Mouse (Mus musculus): ENCODE results near the gene Hcn4.

Gene Hcn4
- long read RNA-seq, experiment 1, partial matches to known transcripts, result 0 of 1 reads
- long read RNA-seq, experiment 1, other reads (novel, unspliced or antisense), result 1 of 1 reads
- long read RNA-seq, experiment 2, result 0 reads

DNA sequence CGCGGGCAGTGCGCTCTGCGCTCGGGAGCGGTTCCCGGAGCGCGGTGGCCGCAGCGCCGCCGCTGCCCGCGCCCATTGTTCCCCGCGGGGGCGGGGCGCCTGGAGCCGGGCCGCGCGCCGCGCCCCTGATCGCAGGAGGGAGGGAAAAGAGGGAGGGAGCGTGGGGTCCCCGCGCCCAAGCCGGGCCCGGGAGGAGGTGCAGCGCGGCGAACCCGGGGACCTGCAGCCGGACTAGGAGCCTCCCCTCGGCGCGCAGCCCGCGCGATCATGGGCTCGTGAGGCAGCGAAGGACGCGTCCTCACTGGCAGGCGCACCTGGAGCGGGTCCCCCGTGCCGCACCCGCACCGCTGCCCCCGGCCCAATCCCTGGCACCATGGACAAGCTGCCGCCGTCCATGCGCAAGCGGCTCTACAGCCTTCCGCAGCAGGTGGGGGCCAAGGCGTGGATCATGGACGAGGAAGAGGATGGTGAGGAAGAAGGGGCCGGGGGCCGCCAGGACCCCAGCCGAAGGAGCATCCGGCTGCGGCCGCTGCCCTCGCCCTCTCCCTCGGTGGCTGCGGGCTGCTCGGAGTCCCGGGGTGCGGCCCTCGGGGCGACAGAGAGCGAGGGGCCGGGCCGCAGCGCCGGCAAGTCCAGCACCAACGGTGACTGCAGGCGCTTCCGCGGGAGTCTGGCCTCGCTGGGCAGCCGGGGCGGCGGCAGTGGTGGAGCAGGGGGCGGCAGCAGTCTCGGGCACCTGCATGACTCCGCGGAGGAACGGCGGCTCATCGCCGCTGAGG lies at the start of gene Hcn4:
Gene Hcn4 (plus strand): TSS at position 274 of the 779 bp plus-strand sequence.
- intact Hi-C loops (cut with DNase I), result no loop called here

DNA sequence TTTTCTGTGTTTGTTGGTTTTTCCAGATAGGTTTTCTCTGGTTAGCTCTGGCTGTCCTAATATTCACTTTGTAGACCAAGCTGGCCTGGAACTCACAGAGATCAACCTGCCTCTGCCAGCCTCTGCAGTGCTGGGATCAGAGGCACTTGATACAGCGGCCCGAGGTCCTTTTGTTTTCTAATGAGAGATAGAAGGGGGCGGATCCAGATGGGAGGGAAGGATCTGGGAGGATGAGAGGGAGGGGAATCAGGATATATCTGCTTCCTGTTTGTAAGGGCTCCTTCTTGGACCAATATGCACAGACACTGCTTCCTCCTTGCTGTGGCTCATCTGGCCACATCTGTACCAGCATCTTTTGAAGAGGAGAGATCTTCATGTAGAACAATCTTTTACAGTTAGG lies 48.5 kb upstream of the Hcn4 start:
- intact Hi-C loops (cut with DNase I), result no loop called here

DNA sequence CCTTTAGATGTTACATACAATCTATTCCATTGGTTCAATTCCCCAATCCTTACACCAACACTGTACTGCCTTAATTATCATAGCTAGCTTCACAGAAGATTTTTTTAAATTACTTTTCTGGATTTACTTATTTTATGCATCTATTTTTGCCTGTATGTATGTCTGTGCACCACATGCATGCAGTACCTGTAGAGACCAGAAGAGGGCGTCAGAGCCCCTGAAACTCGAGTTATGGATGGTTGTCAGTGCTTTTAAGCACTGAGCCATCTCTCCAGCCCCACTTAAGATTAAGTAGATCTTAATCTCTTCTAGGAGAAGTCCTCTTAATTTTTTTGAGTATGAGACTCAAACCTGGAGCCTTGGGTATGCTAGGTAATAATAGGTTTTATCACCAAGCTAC lies 47.8 kb upstream of the Hcn4 start:
- intact Hi-C loops (cut with DNase I), result no loop called here

DNA sequence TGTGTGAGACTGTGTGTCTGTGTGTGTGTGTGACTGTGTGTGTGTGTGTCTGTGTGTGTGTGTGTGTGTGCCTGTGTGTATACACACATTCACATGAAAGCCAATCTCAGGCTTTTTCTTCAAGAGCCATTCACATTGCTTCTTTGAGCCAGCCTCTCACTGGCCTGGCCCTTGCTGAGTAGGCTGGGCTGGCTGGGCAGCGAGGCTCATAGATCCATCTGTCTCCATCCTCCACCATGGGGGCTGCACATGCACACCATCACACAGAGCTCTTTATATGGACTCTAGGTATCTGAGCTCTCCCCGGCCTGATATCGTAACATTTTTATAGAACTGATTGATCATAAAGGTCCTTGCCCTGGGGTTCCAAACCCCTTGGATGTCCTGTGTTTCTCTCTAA lies 33.7 kb upstream of the Hcn4 start:
- intact Hi-C loops (cut with DNase I), result no loop called here

DNA sequence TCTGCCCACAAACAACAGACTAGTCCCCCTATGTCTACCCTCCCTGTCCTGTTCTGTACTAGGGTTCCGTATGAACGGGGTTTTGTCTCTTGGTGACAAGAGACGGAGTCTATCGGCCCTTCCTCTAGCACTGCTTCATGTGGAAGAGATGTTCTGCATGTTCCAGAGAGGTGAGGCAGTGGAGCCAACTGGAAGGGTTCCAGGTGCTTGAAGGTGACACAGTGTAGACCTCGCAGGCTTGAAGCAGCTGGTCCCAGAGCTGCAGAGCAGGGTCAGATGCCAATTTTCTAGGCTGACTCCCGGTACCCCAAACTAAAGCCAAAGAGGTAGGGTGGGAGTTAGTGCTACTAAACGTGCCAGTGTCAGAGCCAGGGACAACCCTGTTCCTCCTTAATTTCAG lies 25.1 kb upstream of the Hcn4 start:
- intact Hi-C loops (cut with DNase I), result no loop called here

DNA sequence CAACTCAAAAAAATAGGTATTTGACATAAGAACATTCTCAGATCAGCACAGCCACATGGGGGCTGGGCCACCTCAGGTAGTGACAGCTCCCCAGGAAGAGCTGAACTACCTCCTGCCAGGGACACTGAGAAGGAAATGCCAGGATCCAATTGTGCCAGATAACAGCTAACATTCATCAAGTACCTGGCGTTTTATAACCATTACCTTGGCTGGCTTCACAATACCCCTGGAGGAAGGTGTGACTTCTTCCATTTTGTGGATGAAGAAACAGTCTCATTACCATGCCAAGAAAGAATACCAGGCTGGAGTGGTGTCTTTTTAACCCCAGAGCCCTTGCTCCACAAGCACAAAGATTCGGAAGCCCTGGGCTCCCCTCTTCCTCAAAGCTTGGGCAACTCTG lies 21.8 kb upstream of the Hcn4 start:
- intact Hi-C loops (cut with DNase I), result no loop called here

DNA sequence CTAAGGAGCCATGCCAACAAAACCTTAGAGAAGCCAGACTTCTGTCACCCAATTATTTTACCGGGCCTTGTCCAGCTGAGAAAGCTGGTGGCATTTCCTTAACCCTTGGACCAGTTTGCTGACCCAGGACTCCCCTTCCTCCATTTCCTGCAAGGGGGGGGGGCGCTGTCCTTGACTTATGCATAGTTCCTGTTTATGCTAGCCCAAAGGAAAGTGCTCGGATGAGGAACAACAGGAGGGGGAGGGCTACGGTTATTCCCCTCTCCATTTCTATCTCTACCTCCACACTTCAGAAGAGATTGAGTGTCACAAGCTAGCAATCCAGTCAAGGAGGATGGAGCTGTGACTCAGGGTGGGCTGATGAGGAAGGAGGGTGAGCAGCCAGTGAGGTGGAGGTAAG lies 20.9 kb upstream of the Hcn4 start:
- intact Hi-C loops (cut with DNase I), result no loop called here

DNA sequence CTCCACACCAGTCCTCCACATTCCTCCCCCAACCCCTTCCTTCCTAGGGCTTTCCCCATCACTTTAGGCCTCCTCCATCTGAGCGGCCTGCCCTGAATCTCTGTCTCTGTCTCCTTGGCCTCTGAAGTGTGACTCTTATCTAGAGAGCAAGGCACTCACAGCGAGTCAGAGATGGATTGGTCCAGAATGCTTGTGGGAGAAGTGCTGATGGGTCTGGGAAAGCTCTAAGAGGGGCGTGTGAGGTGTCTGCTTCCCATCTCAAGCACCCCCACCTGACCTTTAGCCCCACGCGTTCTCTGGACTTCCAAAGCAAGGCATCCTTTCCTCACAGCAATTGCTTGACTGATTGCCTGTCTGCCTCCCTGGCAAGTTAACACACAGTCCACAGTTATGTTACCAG lies 20.4 kb upstream of the Hcn4 start:
- intact Hi-C loops (cut with DNase I), result no loop called here

DNA sequence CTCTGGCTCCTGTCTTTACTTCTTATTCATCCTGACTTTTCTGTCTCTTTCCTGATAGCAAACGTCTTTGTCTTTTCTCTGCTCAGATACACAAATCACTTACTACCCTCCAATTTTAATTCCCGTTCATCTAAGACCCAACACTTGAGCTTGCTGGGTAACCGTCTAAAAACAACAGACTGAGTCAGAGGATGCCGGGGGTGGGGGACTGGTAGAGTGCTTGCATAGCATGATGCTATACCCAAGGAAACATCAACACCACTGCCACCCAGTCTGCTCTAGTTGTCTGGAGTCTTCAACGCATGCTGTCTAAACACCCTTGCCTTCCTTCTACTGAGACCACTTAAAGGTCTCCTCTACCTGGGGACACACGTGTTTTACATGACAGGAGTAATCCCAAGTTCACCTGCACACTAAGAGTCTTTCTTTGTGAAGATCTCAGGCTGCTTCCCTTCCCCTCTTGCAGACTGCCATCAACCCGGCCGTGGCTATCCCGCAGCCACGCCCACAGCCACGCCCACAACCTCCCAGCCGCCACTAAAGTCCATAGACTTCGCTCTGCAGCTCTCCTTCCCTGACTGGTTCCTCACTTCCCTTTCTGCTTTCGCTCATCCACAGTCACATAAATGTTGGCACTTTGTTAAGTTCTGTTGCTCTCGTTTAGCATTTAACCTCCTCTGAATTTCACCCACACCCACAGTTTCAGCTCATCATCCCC lies 17.5 kb upstream of the Hcn4 start:
- intact Hi-C loops (cut with DNase I), result no loop called here

DNA sequence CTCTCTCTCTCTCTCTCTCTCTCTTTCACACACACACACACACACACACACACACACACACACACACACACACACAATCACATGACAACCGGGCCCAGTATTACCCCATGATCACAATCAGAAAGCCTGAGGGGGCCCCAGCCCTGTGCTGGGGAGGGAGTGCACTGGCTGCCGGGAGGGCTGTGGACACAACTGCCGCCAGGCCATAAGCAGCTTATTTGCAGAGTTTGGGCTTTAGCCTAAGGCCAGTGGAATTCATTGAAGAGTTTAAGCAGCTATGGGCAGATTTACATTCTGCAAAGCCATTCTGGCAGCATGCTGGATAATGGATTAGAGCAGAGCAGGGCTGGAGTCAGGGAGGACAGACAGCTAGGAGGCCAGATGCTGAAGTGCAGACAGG lies 12.0 kb upstream of the Hcn4 start:
- intact Hi-C loops (cut with DNase I), result no loop called here

DNA sequence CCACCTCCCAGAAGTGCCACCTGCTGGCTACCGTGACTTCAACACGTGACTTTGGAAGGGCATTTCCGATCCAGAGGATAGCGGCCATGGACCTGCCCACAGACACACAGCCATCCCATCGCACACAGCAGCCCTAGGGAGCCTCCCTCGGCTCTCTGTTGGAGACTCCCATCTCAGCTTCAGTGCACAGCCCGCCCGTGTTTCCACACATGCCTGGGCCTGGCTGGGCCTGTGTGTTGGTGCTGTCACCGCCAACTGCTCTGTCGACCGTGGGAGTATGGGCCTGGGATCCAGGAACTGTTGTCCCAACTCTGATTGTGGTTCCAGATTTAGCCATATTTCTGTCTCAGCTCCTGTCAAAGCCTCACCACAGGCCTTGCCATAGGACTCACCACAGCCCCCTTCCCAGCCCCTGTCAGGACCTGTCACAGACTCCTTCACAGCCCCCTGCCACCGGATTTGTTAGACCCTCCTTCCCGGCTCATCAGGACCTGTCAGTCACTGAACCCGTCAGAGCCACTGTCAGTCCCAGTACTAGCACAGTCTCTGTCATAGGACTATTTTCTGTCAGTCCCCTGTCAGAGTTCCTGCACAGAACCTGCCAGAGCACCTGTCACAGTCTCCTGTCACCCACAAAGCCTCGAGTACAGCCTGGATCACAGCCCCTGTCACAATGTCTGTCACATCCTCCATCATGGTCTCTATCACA lies 7.5 kb upstream of the Hcn4 start:
- intact Hi-C loops (cut with DNase I), result no loop called here

DNA sequence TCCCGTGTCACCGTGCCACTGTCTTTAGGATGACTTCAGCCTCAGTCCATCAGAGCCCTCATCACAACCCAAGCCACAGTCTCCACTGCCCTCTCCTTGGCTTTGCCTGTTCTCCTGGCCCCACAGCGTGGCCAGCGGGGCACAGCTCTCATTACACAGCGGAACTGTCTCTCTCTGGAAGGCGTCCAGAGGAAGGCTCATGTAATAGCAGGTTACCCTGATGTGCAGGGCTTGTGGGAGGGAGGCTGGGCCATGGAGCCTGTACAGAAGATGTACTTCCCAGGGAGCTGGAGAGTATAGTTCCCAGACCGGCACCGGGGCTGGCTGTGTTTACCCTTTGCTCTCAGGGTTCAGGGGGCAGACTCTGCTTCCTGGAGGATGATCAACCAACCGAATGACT lies 6.8 kb upstream of the Hcn4 start:
- intact Hi-C loops (cut with DNase I), result no loop called here

DNA sequence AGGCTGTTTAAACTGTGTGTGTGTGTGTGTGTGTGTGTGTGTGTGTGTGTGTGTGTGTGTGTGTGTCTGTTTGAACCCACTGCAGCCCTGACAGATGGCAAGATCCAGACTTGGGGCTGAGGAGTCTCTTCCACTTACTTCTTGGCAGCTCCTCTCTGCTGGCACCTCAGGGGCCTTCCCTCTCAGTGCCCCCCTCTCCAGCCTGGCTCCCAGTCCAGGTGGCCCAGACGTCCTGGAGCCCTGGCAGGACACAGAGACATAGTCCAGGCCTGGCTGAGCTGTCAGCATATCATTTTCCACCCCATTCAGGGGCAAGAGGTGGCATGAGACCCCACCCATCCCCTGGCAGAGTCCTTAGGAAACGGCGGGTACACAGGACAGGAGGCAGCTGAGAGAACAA lies 5.5 kb upstream of the Hcn4 start:
- intact Hi-C loops (cut with DNase I), result no loop called here

DNA sequence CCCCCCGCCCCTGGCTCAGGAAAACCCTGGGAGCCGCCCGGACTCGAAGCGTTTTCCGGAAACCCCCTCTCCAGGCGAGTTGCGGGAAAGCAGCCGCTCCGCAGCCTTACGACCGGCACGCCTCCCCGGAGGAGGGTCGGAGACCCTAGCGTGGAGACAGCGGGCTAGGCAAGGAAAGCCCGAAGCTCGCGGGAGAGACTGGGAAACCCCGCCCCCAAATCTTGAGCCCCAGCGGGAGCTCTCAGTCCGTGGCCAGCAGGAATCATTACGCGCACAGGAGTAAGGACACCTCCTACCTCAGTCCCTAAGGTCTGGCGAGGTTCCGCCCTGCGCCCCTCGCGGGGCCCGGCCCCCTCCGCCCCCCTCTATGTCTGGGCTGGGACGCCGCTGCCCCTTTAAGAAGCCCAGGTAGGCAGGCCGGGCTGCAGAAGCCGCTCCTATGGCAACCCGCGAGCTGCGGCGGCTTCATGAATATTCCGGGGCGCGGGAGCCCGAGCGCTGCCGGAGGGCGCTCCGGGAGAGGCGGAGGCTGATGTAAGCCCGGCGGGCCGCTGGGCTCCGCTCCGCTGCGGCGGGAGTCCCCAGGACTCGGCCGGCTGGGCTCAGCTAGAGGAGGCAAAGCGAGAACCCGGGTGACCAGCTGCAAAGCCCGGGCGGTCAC lies 651 bp upstream of the Hcn4 start:
- intact Hi-C loops (cut with DNase I), result no loop called here

DNA sequence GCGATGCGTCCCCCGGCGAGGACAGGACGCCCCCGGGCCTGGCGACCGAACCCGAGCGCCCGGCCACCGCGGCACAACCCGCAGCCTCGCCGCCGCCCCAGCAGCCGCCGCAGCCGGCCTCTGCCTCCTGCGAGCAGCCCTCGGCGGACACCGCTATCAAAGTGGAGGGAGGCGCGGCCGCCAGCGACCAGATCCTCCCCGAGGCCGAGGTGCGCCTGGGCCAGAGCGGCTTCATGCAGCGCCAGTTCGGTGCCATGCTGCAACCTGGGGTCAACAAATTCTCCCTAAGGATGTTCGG lies 655 bp downstream of the Hcn4 start:
- intact Hi-C loops (cut with DNase I), result no loop called here

DNA sequence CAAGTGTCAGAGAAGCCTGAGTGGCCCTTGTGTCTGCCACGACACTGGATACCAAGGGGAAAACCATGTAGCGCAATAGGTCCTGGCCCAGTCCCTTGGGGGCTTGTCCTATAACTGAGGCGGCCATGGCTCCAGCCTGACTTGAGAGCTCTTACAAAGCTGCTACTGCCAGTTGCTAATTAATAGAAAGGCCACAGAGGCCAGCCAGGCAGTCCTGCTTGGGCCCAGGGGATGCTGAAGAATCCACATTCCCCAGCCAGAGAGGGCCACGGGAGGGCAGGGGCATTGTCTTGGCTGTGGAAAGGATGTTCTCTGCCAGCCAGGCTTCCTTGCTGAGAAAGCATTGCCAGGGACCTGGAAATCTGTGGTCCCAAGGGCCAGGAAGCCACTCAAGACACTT lies 6.4 kb downstream of the Hcn4 start:
- intact Hi-C loops (cut with DNase I), result no loop called here

DNA sequence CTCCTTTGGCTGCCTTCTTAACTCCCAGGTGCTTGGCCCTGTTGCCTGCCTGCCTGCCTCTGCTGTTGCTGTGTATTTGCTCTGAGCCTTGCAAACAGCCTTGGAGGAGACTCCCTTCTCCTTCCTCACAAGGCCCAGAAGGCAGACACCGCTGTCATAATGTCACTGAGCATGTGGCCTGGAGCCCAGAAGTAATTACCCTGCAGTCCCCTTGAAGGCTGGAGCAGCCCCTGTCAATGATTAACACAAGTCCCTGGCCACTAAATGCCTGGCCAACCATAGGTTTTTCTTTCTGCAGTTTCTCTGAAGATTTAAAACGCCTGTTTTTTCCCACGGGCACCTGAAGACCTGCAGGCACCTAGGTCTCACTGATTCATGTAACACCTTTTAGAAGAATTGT lies 9.7 kb downstream of the Hcn4 start:
- intact Hi-C loops (cut with DNase I), result no loop called here

DNA sequence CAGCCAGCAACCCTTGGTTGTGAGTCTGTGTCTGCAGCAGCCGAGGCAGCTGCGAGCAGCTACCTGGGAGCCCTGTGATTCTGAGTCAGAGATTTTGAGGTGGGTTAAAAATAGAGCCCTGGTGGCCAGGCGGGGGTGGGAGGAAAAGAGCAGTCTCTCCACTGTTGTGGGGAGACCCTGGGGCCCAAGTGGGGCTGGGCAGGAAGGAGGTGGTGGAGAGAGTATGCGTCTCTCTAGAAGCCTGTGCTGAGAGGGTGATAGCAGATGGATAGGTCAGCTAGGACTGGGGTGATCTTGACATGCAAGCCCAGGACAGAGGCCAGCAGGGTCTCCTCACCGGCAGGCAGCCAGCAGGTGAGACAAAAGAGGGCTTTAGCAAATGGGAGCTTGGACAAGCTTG lies 14.0 kb downstream of the Hcn4 start:
- intact Hi-C loops (cut with DNase I), result no loop called here

DNA sequence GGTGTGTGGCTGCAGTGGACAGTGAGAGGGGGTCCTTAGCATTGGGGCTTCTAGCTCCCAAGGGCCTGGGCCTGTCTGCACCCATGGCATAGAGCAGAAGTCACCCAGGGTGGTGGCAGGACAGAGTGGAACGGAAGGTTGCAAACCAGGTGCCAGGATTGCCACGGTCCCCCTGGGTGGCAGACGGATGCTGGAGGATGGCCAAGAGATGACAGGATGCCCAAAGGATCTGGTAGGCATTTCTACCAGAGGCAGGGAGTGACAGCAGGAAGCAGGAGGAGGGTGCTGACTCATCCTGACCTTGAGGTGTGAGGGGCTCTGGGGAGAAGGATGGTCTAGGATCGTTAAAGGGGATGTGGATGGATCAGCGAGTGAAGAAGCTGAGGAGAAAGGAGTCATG lies 15.3 kb downstream of the Hcn4 start:
- intact Hi-C loops (cut with DNase I), result no loop called here

DNA sequence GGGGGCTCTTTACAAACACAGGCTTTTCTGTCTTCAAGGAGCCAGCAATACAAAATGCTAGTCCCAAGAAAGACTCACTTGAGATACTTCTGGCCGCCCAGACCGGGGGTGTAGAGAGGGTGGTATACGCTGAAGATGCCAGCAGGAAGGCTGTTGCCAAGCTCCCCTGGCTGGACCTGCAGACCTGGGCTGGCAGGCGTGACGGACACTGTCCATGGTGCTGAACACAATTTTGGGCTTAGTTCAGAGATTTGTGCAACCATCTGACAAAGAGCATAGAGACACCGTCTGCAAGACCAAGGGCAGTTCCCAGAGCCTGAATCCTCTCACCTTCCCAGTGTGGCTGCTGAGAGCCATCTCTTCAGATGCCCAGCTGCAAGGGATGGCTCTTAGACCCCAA lies 18.4 kb downstream of the Hcn4 start:
- intact Hi-C loops (cut with DNase I), result no loop called here

DNA sequence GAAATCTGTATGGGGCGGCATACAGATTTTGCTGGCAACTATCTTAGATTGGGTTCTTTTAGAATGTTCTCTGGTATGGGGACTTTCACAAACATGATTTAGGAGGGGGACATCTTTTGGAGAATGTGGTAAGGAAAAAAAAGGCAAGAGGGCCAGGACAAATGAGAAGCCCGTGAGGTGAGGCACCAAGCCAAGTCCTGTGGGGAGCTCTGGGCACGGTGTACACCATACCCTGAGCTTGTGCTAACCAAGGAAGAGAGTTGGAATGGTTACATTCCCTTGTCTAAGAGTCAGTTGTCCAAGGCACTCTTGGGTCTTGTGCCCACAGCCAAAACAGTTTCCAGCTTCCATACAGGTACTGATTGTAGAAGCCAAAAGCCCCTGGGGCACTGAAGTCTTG lies 21.4 kb downstream of the Hcn4 start:
- intact Hi-C loops (cut with DNase I), result no loop called here

DNA sequence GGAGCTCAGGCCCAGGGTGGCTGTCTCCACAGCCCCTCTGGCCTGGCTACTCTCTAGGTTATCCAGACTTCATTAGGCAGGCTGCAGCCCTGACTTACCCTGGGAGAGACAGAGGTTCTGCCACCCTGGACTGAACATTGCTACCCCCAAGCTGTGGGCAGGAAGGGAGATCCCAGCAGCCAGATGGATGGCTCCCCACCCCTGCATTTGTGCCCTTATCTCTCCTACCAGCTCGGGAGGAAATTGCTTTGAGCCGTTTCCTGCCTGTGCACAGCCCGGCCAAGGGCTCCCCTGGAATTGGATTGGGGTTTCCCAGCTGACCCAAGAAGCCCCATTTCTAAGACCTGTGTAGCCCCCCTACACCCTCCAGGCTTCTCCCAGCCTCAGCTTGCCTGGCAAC lies 23.8 kb downstream of the Hcn4 start:
- intact Hi-C loops (cut with DNase I), result no loop called here

All from adrenal gland (tissue).